Mouse (Mus musculus) forelimb bud, embryonic 11.5 days (tissue): ENCODE measurements around the gene Clec16a.

Experiments used
- DNase-seq: peaks from one replicate; pipeline ENCODE4 v3.0.0-alpha.2; 2012; ENCODE audit warnings: low read depth, low spot score

Gene Clec16a

GRCm38 (mm10) chr16:10581234-10581898 lies 36.2 kb downstream of the Clec16a start:
- DNase-seq: no peak

- DNase-seq: no peak
Measured at GRCm38 (mm10) chr16:10585165-10585564, 40.0 kb downstream of the Clec16a start.

- no peak for DNase-seq
Measured at GRCm38 (mm10) chr16:10586546-10586945, 41.4 kb downstream of the Clec16a start.

- DNase-seq: no peak
Measured at GRCm38 (mm10) chr16:10599888-10600740, 55.0 kb downstream of the Clec16a start.

- no peak for DNase-seq
Measured at GRCm38 (mm10) chr16:10607802-10608201, 62.7 kb downstream of the Clec16a start.

GRCm38 (mm10) chr16:10609921-10610320 lies 64.8 kb downstream of the Clec16a start:
- DNase-seq: no peak

GRCm38 (mm10) chr16:10610801-10611200 lies 65.7 kb downstream of the Clec16a start:
- DNase-seq: no peak

- no peak for DNase-seq
Measured at GRCm38 (mm10) chr16:10611306-10611705, 66.2 kb downstream of the Clec16a start.

GRCm38 (mm10) chr16:10613996-10614395 lies 68.9 kb downstream of the Clec16a start:
- DNase-seq: no peak

GRCm38 (mm10) chr16:10620961-10621614 lies 75.9 kb downstream of the Clec16a start:
- no peak for DNase-seq

- no peak for DNase-seq
Measured at GRCm38 (mm10) chr16:10621710-10622109, 76.6 kb downstream of the Clec16a start.

- no peak for DNase-seq
Measured at GRCm38 (mm10) chr16:10626116-10626515, 81.0 kb downstream of the Clec16a start.

- no peak for DNase-seq
Measured at GRCm38 (mm10) chr16:10627136-10627668, 82.1 kb downstream of the Clec16a start.

- no peak for DNase-seq
Measured at GRCm38 (mm10) chr16:10628030-10628555, 83.0 kb downstream of the Clec16a start.

GRCm38 (mm10) chr16:10628960-10629359 lies 83.8 kb downstream of the Clec16a start:
- no peak for DNase-seq

- DNase-seq: no peak
Measured at GRCm38 (mm10) chr16:10629361-10629760, 84.2 kb downstream of the Clec16a start.

GRCm38 (mm10) chr16:10634940-10635339 lies 89.8 kb downstream of the Clec16a start:
- DNase-seq: peak; percentile 62

GRCm38 (mm10) chr16:10637898-10638297 lies 92.8 kb downstream of the Clec16a start:
- no peak for DNase-seq

- no peak for DNase-seq
Measured at GRCm38 (mm10) chr16:10639111-10639889, 94.2 kb downstream of the Clec16a start.

- DNase-seq: peak; percentile 63
Measured at GRCm38 (mm10) chr16:10640041-10640440, 94.9 kb downstream of the Clec16a start.

- DNase-seq: no peak
Measured at GRCm38 (mm10) chr16:10641146-10641545, 96.0 kb downstream of the Clec16a start.
